Mouse (Mus musculus) liver, adult (tissue): ENCODE results near the gene Lhfp.

Experiments
- GATA4 ChIP-seq: IDR thresholded peaks from 2 replicates; pipeline ENCODE4 v1.6.1; 2014; ENCODE audit warnings: mild to moderate bottlenecking, low read length; ENCODE audit not compliant: insufficient replicate concordance

Gene Lhfp

DNA sequence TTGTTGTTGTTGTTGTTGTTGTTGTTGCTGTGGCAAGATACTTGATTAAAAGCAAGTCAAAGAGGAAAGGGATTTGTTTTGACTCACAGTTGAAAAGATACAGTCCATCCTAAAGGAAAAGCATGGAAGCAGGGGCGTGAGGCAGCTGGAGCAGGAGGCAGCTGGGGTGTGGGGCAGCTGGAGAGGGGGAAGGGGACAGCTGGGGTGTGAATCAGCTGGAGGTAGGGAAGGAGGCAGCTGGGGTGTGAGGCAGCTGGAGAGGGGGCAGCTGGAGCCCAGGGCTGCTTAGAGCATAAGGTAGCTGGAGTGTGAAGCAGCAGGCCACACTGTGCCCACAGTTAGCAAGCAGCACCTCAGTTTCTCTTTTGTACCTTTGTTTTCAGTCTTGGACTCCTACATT, 110.3 kb downstream of the Lhfp start:
- TF ChIP-seq GATA4: no peak

DNA sequence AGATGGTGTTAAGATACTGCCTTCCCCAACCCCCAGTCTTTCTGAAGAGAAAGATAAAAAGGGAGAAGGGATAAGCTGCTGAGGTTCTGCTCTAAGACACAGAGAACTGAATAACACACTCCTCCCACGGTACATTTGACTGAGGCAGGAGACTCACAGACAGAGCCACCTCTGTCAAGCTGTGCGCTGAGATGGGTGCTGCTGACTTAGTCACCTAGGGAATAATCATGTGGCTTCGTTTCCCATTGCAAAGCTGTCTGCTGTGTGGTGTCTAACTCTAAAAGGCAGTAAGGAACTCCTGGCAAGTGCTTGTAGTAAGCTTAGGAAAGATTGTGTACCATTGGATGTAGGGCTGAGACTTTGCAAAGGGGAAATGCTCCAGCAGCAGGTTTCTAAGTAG, 120.6 kb downstream of the Lhfp start:
- TF ChIP-seq GATA4: no peak

DNA sequence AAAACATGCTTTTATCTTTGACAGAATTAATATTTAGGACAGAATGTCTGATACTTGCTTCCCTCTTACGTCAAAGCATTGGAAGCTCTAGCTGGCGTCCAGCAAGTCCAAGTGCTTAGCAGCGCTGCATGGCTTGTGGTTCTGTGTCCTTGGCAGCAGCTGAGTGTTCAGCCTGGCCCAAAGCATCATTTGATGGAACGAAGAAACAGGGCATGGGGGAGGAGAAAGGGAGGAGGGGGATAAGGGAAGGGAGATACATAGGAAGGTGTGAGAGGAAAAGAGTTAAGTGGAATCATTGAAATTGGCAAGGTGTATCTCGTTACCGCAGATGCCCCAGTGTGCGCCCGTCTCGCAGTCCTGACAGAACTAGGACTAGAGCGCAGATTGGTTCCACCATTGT, 124.0 kb downstream of the Lhfp start:
- TF ChIP-seq GATA4: no peak

DNA sequence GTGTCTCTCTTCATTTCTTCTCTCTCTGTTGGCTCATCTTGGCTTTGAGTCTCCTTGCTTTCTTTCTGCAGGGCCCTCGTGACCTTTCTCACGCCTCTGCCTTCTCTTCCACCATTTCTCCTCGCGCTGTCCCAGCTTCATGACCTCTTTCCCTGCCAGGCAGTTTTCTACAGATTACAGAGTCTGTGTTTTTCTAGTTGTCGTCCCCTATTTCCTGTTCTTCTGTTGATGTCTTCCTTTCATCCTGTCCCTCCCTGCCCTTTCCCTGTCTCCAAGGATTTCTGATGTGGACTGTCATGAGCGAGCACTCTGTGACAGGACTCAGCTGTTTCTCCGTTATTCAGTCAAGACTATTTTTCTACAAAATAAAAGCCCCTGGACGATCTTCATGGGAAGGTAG, 124.7 kb downstream of the Lhfp start:
- no peak for TF ChIP-seq GATA4

DNA sequence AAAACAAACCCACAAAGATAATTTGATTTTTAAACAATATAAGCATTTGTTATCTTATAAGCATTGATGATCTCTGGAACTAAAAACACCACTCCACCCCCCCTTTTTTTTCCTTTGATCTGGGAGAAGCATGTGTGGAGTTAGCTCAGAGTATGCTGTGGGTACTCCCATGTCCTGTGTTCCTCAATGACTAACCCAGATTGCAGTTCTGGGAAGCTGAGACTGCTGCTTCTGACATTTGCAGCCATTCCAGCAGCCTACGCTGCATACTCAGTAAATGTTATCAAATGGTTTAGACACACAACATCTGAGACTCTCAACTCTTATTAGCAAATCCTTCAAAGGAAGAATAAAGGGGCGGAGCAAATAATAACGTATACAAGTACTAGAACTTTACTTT, 128.2 kb downstream of the Lhfp start:
- no peak for TF ChIP-seq GATA4

DNA sequence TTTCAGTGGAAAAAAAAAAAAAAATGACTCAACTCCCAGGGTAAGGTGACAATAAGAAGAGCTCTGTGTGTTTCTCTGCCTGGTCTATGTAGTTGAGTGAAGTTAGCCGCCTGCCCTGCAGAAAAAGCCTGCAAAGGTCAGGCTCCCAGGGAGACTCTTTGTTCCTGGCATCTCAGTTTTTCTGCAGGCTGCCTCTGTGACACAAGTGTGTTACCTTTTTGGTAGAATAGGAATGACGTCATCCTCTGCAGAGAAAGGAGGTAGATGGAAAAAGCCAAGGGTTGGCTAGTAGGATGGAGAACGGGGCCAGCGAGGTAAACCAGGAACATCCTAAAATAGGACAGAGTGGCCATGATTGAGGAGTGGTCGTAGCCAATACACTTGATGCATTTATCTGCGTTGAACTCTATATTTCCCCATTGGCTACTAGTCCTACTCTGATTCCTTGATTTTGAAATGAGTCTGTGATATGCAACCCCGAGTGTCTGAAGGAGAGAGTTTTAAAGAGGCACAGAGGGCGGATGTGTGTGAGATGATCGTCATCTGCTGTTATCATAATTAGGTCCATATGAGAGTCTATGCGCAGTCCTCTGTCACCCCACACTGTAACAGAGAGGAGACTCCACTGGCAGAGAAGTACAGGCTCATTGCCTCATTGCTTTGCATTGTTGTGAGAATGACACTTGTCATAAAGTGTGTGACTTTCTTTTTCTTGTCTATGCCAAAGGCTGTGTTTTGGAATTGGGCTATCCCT, 132.2 kb downstream of the Lhfp start:
- TF ChIP-seq GATA4: no peak

DNA sequence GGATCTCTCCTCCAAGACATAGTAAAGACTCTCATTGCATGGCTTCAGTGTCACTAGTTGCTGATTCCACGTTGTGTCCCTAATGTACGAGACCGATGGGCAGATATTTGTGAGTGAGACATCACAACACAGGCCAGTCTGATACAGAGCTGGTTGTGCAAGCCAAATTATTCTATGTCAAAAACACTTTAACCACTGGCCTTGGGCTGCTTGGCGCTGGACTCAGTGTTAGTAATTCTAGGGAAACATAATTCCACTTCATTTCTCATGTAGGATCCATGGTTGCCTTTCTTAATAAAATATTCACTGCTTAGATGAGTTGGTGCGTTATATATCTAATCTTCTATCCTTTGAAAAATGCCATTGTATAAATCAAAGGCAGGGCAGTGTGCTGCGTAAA, 138.6 kb downstream of the Lhfp start:
- no peak for TF ChIP-seq GATA4

DNA sequence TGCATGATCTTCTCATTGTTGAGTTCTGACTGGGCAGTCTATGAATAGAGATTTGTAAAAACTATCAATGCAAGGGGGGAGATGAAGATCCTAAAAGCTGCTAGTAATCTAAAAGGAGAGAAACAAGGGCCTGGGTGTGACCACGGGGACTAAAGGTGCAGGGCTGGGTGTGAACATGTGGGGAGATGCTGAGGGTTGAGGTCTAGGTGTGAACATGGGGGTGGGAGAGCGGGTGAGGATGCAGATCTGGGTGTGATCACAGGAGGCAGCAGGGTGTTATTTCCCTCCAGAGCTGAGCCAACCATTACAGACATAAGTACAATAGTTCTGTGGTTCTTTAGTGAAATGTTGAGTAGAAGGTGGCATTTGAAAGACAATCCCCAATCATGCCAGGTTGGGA, 144.1 kb downstream of the Lhfp start:
- no peak for TF ChIP-seq GATA4

DNA sequence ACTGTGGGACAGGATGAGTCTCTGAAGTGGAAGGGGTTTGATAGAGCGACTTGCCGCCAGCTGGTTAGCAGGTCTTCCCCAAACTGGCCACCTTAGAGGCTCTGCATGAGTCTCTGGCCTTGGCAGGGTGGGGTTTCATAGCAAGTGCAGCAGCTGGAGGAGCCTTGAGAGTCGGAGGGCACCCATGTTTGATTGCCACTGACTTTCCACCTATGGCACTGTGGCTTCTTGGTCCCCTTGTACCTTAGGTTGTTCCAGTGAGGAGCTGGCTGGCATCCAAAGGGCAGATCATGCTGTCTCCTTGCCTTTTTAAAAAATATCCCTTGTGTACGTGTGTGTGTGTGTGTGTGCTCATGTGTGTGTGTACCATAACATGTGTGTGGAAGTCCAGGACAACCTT, 152.1 kb downstream of the Lhfp start:
- TF ChIP-seq GATA4: no peak

DNA sequence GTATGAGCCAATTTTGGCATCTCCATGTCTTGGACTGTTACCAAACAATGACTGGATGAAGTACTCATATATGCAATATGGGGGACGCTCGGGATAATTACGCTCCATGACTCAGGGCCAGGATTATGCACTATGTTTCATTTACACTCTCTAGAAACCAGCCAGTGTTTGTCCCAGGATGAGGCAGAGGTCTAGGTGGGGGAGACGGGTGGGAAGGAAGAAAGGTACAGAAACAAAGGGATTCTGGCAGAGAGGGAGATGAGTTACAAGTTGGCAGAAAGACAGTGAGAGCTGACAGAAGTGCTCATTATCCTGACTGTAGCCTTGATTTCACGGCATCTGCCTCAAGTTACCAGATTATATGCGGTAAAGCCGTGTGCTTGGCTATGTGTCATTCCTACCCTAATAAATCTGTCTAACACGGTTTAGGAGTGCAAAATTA, 154.4 kb downstream of the Lhfp start:
- no peak for TF ChIP-seq GATA4

DNA sequence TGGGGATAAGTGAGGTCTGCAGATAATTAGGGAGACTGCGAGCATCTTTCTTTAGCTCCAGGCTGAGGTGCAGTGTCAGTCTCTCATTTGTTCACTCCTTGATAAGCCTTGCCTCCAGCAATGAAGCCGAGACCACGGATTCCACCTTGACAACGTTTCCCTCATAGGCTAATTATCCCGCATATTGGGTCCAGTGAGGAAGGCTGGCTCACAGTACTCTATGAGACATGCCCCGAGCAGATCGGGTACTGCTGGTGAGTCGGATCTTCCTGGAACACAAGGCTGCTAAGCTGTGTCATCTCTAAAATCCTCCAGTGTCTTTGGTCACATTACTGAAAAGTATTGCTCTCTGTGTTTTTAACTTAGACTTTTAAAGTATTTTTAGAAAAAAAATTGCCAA, 158.8 kb downstream of the Lhfp start:
- TF ChIP-seq GATA4: no peak

DNA sequence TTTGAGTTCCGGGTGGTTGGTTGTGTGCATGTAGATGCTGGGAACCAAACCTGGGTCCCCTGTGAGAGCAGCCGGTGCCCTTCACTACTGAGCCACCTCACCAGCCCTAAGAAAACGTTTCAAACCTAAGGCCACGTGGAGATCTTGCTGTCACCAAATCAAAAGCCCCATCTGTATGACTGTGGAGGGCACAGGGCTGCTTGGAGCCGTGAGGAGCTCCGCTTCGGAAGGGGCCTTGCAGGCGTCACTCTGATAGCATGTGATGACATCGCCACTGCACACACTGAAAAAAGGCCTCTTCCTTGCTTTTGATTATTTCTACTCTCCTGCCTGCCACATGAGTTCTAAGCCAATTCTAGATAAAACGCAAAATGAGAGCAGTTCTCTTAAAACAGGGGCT, 159.5 kb downstream of the Lhfp start:
- TF ChIP-seq GATA4: no peak

DNA sequence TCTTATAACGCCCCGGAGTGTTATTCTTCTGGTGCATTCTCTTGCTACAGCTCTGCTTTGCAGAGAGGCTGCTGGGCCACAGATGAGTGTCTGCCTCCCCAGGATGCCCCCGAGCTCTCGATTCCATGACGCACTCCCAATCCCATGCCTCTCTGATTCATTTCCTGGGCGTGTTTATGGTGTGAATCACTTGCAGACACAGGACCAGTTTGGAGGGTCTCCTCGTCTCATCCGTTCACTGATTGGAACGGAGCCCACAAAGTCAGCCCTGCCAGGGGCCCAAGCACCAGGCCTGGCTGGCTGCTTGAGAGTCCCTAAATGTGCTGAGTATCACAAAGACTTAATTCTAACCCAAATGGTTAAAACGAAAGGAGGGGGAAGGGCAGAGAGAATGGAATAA, 160.3 kb downstream of the Lhfp start:
- no peak for TF ChIP-seq GATA4

DNA sequence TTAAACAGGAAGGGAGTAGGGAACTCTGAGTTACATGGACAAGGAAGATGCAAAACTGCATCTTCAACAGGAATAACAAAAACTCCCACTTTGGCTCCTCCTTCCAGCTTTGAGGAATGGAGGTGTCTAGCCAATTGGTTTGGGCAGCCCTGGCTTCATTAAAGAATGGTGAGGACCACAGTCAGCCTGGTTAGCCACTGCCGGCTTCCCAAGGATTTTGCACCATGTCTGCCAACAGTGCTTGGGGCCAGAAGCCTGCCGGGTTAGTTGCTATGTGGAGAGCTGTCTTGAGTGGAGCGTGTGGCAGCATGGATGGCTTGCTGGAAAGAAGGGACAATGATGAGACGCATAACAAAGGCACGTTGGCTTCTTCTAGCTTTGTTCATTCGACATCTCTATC, 160.9 kb downstream of the Lhfp start:
- TF ChIP-seq GATA4: no peak

DNA sequence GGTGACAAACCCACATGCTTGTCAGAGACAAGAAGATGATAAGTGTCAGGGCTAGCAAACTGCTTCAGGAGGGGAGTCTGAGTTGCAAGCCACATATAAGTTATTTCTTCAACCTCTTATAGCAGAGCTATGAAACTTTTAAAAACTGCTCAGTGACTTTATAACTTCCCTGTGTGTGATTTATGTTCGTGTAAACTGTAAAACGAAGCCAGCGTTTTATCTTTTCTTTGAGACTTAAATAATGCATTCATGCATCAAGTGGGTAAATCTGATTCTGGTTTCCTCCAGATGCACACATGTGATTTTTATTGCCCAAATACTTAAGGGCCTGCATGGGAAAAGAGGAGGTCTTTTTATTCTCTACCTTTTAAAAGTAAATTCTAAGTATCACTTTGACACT, 161.4 kb downstream of the Lhfp start:
- TF ChIP-seq GATA4: no peak

DNA sequence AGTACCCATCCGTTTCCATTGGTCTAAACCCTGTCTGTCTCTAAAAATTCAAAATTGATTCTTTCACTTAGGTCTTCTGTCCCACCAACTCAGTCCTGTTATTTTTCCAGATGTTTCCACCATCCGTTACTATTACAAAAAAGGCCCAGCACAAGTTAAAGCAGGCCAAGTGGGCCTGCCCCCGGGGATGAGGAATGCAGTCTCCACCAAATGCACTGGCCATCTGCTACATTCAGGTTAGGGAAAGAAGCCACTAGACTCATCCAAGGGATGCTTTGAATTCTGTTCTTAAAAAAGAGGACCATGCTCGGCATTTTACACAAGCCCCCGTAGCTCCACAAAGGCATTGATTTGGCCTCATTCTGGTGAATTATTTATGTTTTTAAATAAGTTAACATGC, 162.3 kb downstream of the Lhfp start:
- no peak for TF ChIP-seq GATA4

DNA sequence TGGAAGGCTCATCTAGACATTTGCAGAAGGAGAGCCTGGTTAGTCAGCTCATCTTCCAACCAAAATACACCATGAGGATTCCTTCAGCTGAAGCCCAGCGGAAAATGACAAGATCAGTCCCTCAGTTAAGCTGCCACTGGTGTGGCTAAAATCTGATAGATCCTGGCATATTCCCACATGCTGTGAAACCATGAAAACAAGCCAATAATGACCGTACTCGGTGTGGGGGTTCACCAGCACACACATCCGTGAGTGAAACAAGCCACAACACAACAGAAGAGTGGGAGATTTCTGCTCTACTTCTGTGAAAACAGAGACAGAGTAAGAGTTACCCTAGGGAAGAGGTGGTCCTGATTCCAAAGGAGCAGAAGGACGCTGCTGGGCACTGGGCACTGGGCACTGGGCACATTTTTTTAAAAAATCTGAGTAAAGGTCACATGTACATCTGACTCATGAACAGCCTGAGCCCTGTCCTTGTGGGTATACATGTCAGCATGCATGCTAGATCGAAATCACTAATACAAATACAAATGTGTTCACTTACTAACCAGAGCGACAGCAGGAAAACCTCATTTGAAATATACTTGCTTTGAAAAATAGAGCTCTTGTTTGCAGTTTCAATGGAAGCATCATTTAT, 163.1 kb downstream of the Lhfp start:
- no peak for TF ChIP-seq GATA4
